Mouse (Mus musculus): ENCODE measurements around the gene Aicda. TPM values are rescaled to one million over a fixed set of nuclear protein-coding genes. Genes with fewer than 3 reads are reported as not detected.
"Not testable (repeated sequence)": the region's sequence is repeated elsewhere in the genome, so short reads cannot be mapped to it uniquely, and the experiment has no call there.

Gene Aicda
- total and polyA plus RNA-seq, 3 experiments: 5.4 to 41.1 (median 33.3) TPM

- in situ Hi-C loops (cut with MboI; ENCODE audit: low pct_ligation_motif_present, low pct_unique_long_range_greater_than_20kb, low sequenced_read_pairs); H3K36me3 ChIP-seq (replicated peaks in 1 of 2; ENCODE audit: control insufficient read depth in 1 of 2, insufficient read depth in 1 of 2, low read length in 1 of 2); H3K27ac ChIP-seq (ENCODE audit: insufficient read depth, low read depth); H3K9ac ChIP-seq (ENCODE audit: insufficient read depth, low read depth); H3K79me2 ChIP-seq (replicated peaks; ENCODE audit: control insufficient read depth, extremely low read depth, insufficient read depth, poor library complexity, severe bottlenecking); H3K4me3 ChIP-seq (replicated peaks in 1 of 3; ENCODE audit: low read depth in 2 of 3, low read length in 2 of 3, poor library complexity in 1 of 3); H3K27me3 ChIP-seq (replicated peaks); H3K9me3 ChIP-seq (replicated peaks; ENCODE audit: low read length); dilution Hi-C loops (cut with MboI; ENCODE audit: extremely low pct_ligation_motif_present, extremely low pct_unique_long_range_greater_than_20kb, low sequenced_read_pairs); DNase-seq (ENCODE audit: extremely low read depth); H3K4me2 ChIP-seq (ENCODE audit: insufficient read depth, low read depth, poor library complexity, severe bottlenecking): not testable (repeated sequence)
- TF ChIP-seq ZNF384 (IDR thresholded peaks at IDR 0.05; ENCODE audit: low read depth, low read length): peak; percentile 66
- H3K4me1 ChIP-seq (ENCODE audit: control insufficient read depth in 1 of 2, insufficient read depth in 2 of 2): peaks cover 9 to 29% of the 10 kb centered on the region in 2 experiments
These were observed 11.1 kb upstream of the Aicda start for GRCm38 (mm10) chr6:122542459-122542858.

DNA sequence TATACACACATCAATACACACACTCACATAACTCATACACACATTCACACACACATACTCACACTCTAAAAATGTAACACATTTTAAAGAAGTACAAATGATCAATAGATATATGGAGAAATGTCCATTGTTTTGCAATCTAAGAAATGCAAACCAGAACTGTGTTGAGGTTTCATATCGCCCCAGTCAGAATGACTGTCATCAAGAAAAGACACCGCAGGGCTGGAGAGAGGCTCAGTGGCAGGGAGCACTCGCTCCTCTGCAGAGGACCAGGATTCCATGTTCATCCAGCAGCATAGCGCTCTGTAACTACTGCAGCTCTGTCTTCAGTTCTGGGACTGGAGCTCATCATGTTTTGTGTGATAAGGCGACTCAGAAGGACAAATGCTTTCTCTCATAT, 10.0 kb upstream of the Aicda start:
- Histone ChIP-seq H3K27me3 (replicated peaks) (no peaks in the 10 kb centered on the region), H3K36me3 (replicated peaks in 1 of 2; ENCODE audit: control insufficient read depth in 1 of 2, insufficient read depth in 1 of 2, low read length in 1 of 2) (no peaks in the 10 kb centered on the region), H3K4me2 (ENCODE audit: insufficient read depth, low read depth, poor library complexity, severe bottlenecking) (no peak overlapping the region), H3K4me1 (ENCODE audit: control insufficient read depth in 1 of 2, insufficient read depth in 2 of 2) (peaks cover 9 to 29% of the 10 kb centered on the region in 2 experiments), H3K79me2 (replicated peaks; ENCODE audit: control insufficient read depth, extremely low read depth, insufficient read depth, poor library complexity, severe bottlenecking) (no peaks in the 10 kb centered on the region), H3K27ac (ENCODE audit: insufficient read depth, low read depth) (no peak overlapping the region), H3K9ac (ENCODE audit: insufficient read depth, low read depth) (no peak overlapping the region), H3K9me3 (replicated peaks; ENCODE audit: low read length) (no peaks in the 10 kb centered on the region), H3K4me3 (replicated peaks in 1 of 3; ENCODE audit: low read depth in 2 of 3, low read length in 2 of 3, poor library complexity in 1 of 3) (no peak overlapping the region)
- TF ChIP-seq TBP (conservative IDR thresholded peaks at IDR 0.05; ENCODE audit: low read depth, low read length) (no peak), MYC (IDR thresholded peaks at IDR 0.05; ENCODE audit: low read depth, low read length) (no peak), RAD21 (IDR thresholded peaks at IDR 0.05; ENCODE audit: low read depth, low read length) (no peak), JUN (IDR thresholded peaks at IDR 0.05; ENCODE audit: insufficient read depth, low read depth, low read length) (no peak), NRF1 (IDR thresholded peaks at IDR 0.05; ENCODE audit: low read depth, low read length) (no peak), HCFC1 (IDR thresholded peaks at IDR 0.05; ENCODE audit: low read depth, low read length) (no peak), ZKSCAN1 (IDR thresholded peaks at IDR 0.05; ENCODE audit: borderline replicate concordance, low read depth, low read length) (no peak), MAX (IDR thresholded peaks at IDR 0.05; ENCODE audit: low read length) (no peak), UBTF (IDR thresholded peaks at IDR 0.05; ENCODE audit: low read depth, low read length) (no peak), MAZ (IDR thresholded peaks at IDR 0.05; ENCODE audit: low read depth, low read length) (no peak), RCOR1 (conservative IDR thresholded peaks at IDR 0.05; ENCODE audit: low read depth, low read length) (no peak), NELFE (IDR thresholded peaks at IDR 0.05; ENCODE audit: low read depth, low read length) (no peak), USF2 (conservative IDR thresholded peaks at IDR 0.05; ENCODE audit: low read depth, low read length) (no peak), E2F4 (IDR thresholded peaks at IDR 0.05; ENCODE audit: insufficient replicate concordance, low read depth, low read length) (no peak), CHD2 (IDR thresholded peaks at IDR 0.05; ENCODE audit: low read length) (no peak)
- no peak for DNase-seq (ENCODE audit: extremely low read depth)
- dilution Hi-C loops (cut with MboI; ENCODE audit: extremely low pct_ligation_motif_present, extremely low pct_unique_long_range_greater_than_20kb, low sequenced_read_pairs): no loop called here
- in situ Hi-C loops (cut with MboI; ENCODE audit: low pct_ligation_motif_present, low pct_unique_long_range_greater_than_20kb, low sequenced_read_pairs): no loop called here

Measured in CH12.LX (cell line).